Mouse (Mus musculus): ENCODE data around the gene Elk4.

Gene Elk4

DNA sequence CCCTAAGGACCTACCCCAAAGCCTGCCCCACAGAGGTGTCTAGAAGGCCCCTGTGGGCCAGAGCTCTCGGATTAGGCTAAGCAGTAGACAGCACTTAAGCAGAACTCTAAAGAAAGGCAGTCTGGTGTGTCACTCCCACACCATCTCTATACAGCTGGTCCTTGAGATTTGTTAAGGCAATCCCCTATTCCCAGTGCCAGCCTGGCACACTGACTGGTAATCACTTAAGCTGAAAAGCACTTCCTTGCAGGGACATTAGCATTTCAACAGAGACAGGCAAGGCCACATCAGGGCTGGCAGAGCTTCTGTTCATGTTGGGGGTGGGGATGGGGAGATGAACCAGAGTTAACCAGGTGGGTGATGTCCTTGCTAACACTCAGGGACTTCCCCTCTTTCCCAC, 57.6 kb downstream of the Elk4 start:
- peak; percentile 73 for DNase-seq (ENCODE audit: low read depth, low spot score)

DNA sequence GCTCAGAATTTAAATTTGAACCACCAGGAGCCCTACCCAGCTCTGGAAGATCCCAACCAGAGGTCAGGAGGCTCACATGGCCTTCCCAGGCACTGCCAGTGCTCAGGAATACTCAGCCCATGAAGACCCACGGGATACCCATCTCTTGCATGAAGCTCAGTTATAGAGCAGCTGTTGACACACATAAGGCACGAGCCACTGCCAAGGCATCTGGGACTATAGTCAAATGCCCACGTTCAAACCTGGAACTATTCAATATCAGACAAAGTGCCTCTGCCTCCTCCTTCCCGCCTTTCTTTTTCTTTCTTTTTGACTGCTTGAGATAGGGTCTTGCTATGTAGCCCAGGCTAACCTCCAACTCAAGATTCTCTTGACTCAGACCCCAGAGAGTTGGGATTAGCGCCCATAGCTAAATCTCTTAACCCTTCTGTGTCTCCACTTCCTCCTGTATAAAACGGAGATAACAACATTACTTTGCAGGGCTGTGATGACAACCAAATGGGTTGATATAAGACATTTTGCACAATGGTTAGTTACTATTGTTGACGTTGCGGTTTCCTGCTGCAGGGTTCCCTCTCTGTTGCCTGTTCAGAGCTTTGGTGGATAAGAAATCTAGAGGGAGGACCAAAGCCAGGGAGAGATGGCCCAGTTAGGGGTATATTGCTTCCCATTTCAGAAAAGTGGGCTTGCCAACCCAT, 58.2 kb downstream of the Elk4 start:
- no peak for DNase-seq (ENCODE audit: low read depth, low spot score)

DNA sequence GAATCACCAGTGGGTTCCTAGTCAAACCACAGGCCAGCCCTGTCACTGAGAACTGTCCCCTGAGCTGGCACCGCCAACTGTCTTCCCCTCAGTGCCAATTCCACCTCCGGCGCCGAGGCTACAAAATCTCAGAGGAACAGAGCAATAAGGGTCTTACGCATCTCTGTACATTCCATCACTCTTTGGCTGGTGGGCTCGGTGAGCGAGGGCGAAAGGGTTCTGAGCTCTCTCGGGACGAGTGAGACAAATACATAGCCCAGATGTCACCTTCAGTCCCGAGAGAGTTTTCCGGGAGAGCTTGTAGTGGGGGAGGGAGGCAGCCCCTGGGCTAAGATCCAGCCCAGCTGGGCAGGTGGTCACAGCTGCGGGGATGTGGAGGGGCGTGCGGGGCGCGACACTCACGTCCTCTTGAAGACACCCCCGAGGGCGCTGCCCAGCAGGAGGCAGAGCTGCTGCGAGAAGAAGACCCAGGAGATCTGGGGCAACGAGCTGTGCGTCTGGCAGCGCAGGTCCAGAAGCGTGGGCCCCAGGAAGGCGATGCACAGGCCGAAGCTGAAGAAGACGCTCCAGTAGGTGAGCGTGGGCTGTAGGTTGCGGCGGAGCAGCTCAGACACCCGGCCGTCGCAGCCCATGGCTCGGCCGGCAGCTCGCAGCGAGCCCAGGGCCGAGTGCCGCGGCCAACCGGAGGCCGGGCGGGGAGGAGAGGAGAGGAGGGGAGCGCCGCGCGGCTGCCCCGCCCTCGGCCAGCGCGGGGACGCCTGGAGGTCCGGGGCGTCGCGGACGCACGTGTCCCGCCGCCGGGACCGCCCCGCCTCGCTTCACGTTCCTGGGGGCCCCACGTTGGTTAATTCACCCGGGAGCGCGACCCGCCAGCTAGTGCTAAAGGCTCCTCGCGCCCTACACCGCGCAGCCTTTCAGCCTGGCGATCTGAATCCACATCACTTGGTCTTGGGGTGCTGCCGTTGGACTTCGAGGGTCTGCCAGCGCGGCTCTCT, 60.2 kb downstream of the Elk4 start, which contains the start of gene Mfsd4a:
Gene Mfsd4a (minus strand): TSS at position 802 of the 995 bp plus-strand sequence.
- no peak for DNase-seq (ENCODE audit: low read depth, low spot score)

DNA sequence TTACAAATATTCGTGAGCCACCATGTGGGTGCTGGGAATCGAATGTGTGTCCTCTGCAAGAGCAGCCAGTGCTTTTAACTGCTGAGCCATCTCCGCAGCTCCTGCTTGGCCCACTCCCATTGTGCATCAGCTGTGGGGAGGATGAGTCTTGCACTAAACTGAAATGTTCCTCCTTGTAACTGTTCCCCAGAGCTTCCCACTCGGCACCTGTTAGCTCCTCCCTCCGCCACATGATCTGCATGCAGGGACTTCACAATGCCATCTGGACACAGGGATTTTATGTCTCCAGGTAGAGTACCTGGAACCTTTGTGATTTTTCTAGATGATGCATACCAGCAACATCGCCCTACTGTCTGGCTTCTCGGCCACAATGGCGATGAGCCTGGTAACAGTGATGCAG, 62.0 kb downstream of the Elk4 start:
- DNase-seq (ENCODE audit: low read depth, low spot score): no peak

DNA sequence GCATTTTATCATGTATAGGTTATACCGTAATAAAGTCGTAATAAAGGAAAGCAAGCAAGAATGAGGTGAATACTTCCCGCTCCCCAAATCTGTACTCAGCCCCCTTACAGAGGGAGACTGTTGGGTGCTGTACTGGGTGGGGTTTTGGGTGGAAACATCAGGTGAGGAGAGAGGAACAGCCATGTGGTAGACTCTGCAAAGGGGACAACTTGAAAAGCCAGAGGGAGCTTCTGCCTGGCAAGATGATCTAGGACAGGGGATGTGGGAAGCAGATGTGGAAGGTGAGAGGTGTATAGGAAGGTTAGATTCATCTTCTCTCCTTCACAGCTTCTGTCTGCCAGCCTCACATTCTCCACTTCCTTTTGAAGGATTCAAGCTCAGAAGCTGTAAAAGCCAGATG, 63.3 kb downstream of the Elk4 start:
- no peak for DNase-seq (ENCODE audit: low read depth, low spot score)

DNA sequence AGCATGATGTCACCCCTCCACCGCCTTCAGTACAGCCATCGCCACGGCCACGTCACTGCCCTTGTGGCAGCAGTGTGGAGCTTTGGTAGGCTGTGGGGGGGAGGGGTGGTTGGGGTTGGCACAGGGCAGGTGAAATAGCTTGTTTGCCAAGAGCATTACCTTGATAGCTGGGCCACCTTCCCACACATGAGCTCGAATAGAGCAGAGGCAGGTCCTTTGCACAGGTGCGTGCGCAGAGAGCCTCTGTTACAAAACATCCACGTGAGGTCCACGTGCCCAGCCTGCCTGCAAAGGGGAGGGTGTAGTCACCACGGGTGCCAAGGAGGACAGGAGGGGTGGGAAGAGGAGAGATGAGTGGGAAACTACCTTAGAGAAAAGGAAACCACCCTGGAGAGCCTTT, 68.2 kb downstream of the Elk4 start:
- DNase-seq (ENCODE audit: low read depth, low spot score): no peak

DNA sequence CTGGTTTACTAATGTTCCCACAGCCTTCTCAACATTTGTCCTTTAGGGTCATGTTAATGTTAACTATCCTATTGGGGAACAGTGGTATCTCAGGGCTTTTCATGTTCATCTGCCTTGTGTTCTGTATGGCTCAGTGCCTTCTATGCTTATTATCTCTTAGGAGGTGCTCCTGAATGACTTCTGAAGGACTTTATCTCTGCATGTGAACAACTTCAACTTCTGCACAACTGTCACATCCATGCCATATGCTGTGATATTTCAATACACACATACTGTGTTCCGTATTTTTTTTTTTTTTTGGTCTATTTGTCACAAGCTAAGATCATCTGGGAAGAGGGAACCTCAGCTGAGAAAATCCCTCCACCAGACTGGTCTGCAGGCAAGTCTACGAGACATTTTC, 71.0 kb downstream of the Elk4 start:
- DNase-seq (ENCODE audit: low read depth, low spot score): no peak
